Mouse (Mus musculus) limb, embryonic 13.5 days (tissue): ENCODE measurements around the gene Gpd1l. TPM values are rescaled to one million over a fixed set of nuclear protein-coding genes. Genes with fewer than 3 reads are reported as not detected.

Source experiments
- ATAC-seq: fragments of 200-750 bp; cut with Nextera tagmentation; 2 replicates; pipeline ENCODE4 v1.8.0; 2017; ENCODE audit warnings: low read depth, moderate number of reproducible peaks, moderate TSS enrichment; ENCODE audit not compliant: low FRiP score
- H3K27ac ChIP-seq: fragments of 300-500 bp; sonication (generic); 2 replicates; pipeline ENCODE4 v1.5.1; 2015; ENCODE audit warnings: inconsistent platforms, mild to moderate bottlenecking, moderate library complexity
- H3K27me3 ChIP-seq: fragments of 300-500 bp; sonication (generic); 2 replicates; pipeline ENCODE4 v1.6.1; 2015; ENCODE audit warnings: mild to moderate bottlenecking, inconsistent platforms
- H3K36me3 ChIP-seq: fragments of 300-500 bp; sonication (generic); 2 replicates; pipeline ENCODE4 v1.6.1; 2015; ENCODE audit warnings: inconsistent platforms, mild to moderate bottlenecking, moderate library complexity
- H3K4me1 ChIP-seq: fragments of 300-500 bp; sonication (generic); 2 replicates; pipeline ENCODE4 v1.6.1; 2015; ENCODE audit warnings: inconsistent platforms
- H3K4me2 ChIP-seq: fragments of 300-500 bp; sonication (generic); replicated peaks from 2 replicates; pipeline ENCODE4 v1.6.1; 2015; ENCODE audit warnings: inconsistent platforms, mild to moderate bottlenecking, moderate library complexity
- H3K4me3 ChIP-seq: fragments of 300-500 bp; sonication (generic); 2 replicates; pipeline ENCODE4 v1.5.1; 2015; ENCODE audit warnings: moderate library complexity, mild to moderate bottlenecking, inconsistent platforms
- H3K9ac ChIP-seq: fragments of 300-500 bp; sonication (generic); 2 replicates; pipeline ENCODE4 v1.6.1; 2015; ENCODE audit warnings: mild to moderate bottlenecking, inconsistent platforms
- H3K9me3 ChIP-seq: fragments of 300-500 bp; sonication (generic); 2 replicates; pipeline ENCODE4 v1.6.1; 2016; ENCODE audit warnings: inconsistent platforms
- WGBS: fragments of 180-500 bp; shearing (Covaris S2); methylation state at CpG from one replicate; pipeline ENCODE4 v1.1.7; 2015; 5-methylcytosine and 5-hydroxymethylcytosine counted together
- polyA plus RNA-seq: library from polyadenylated mRNA; unstranded; fragments of >200 nt; fragmentation: Nextera tagmentation; extraction: Ambion mirVana; gene quantifications from 2 replicates; pipeline ENCODE4 v1.2.1, GENCODE M21; 2015

Gene Gpd1l
- polyA plus RNA-seq, 1 experiment from 2014 or later: 9.7 TPM

DNA sequence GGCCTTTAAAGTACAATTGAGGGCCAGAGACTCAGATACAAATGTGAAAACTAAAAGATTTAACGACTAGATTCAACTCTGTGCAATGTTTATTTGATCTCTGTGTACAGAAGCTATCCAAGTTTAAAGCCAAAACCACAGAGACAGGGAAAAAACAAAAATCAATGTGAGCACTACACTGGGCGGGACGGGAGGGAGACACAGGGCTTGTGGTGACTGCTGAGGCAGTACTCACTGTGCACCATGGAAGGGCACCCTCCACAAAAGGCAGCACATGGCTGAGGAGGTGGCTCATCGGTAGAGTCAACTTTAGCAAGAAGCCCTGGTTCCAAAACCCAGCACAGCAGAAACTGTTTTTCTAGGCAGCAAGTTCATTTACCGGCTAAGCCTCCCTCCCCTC is 9.3 kb downstream of the Gpd1l start:
- H3K9me3 ChIP-seq: no peaks in the 10 kb centered on the region
- ATAC-seq: no peak
- no peaks in the 10 kb centered on the region for H3K27me3 ChIP-seq
- H3K4me2 ChIP-seq: no peak overlapping the region
- 56% methylated on average over 5 of the region's 5 CpGs for WGBS
- no peak overlapping the region for H3K4me3 ChIP-seq
- no peak overlapping the region for H3K27ac ChIP-seq
- no peaks in the 10 kb centered on the region for H3K36me3 ChIP-seq
- H3K4me1 ChIP-seq: peaks cover 14% of the 10 kb centered on the region; the same call in 1 of the 2 replicates
- no peak overlapping the region for H3K9ac ChIP-seq

GRCm38 (mm10) chr9:114922209-114922608 is 11.6 kb downstream of the Gpd1l start:
- Histone ChIP-seq H3K36me3 (peaks cover 10% of the 10 kb centered on the region; the same call in 1 of the 2 replicates), H3K4me2 (no peak overlapping the region), H3K27me3 (no peaks in the 10 kb centered on the region), H3K9me3 (no peaks in the 10 kb centered on the region), H3K9ac (no peak overlapping the region), H3K4me3 (no peak overlapping the region), H3K27ac (no peak overlapping the region), H3K4me1 (peaks cover 14% of the 10 kb centered on the region; the same call in 1 of the 2 replicates)
- no peak for ATAC-seq
- 67% methylated on average over 5 of the region's 5 CpGs for WGBS

GRCm38 (mm10) chr9:114921352-114922081 is 12.3 kb downstream of the Gpd1l start:
- H3K9ac ChIP-seq: no peak overlapping the region
- H3K4me3 ChIP-seq: no peak overlapping the region
- H3K4me1 ChIP-seq: peaks cover 14% of the 10 kb centered on the region; the same call in 1 of the 2 replicates
- WGBS: 81% methylated on average over 2 of the region's 2 CpGs
- no peaks in the 10 kb centered on the region for H3K27me3 ChIP-seq
- H3K27ac ChIP-seq: no peak overlapping the region
- peaks cover 17% of the 10 kb centered on the region for H3K36me3 ChIP-seq
- H3K4me2 ChIP-seq: no peak overlapping the region
- H3K9me3 ChIP-seq: no peaks in the 10 kb centered on the region
- ATAC-seq: no peak

- Histone ChIP-seq H3K27me3 (no peaks in the 10 kb centered on the region), H3K4me3 (no peak overlapping the region), H3K9me3 (no peaks in the 10 kb centered on the region), H3K9ac (no peak overlapping the region), H3K4me2 (no peak overlapping the region), H3K27ac (no peak overlapping the region), H3K4me1 (peaks cover 14% of the 10 kb centered on the region; the same call in 1 of the 2 replicates), H3K36me3 (peaks cover 22% of the 10 kb centered on the region)
- ATAC-seq: no peak
- 78% methylated on average over 9 of the region's 9 CpGs for WGBS
Observed at GRCm38 (mm10) chr9:114920569-114920968, 13.2 kb downstream of the Gpd1l start.

DNA sequence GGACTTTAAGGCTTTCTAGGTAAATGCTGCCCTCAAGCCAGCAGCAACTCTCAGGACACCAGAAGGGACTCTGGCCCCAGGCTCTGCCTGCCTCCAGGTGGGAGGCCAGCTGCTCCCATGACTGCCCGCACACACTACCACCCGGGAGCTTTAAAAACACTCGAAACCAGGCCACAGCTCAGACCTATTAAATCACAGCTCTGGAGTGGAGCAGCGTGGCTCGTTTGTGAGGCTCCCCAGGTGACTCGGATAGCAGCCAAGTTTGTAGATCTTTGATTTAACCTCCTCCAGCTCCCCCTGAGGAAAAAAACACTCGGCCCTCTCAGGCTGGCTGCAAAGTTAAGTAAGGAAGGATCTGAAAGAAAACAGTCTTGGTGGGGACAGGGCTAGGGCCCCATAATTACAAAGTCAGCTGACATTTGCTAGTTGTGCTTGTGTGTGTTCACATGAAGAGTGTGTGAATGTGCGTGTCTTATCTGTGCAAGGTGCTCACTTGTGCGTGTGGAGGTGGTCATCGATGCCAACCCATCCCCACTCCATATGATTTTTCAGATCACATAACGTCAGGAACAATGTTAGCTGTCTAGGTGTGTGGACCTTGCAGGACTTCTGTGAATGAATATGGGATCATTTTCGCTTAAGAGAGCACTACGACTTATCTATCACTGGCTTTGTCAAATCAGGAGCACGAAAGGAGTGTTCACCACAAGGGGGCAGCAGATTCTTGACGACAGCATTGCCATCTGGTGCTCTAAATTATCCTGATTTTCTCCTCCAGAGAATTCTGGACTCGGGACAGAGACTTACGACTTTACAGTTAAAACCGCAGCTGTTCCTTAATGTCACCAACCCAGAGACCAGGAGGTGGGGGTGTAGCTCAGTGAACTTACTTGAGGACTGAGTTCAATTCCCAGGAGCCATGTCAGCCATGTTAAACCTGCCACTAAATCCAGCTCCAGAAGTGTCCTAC is 20.8 kb downstream of the Gpd1l start:
- Histone ChIP-seq H3K27ac (peak overlapping the region; percentile 44; the same call in 1 of the 2 replicates), H3K27me3 (peaks cover 3% of the 10 kb centered on the region; the same call in 1 of the 2 replicates), H3K36me3 (peaks cover 22% of the 10 kb centered on the region), H3K9me3 (no peaks in the 10 kb centered on the region), H3K9ac (no peak overlapping the region), H3K4me1 (peaks cover 30% of the 10 kb centered on the region), H3K4me2 (no peak overlapping the region; the same call in 1 of the 2 replicates), H3K4me3 (no peak overlapping the region)
- WGBS: 27% methylated on average over 18 of the region's 18 CpGs
- ATAC-seq: peak; percentile 74

GRCm38 (mm10) chr9:114907509-114907908 is 26.3 kb downstream of the Gpd1l start:
- H3K36me3 ChIP-seq: peaks cover 17% of the 10 kb centered on the region
- ATAC-seq: no peak
- no peaks in the 10 kb centered on the region for H3K9me3 ChIP-seq

GRCm38 (mm10) chr9:114895919-114896318 is 37.9 kb downstream of the Gpd1l start:
- 84% methylated on average over 4 of the region's 4 CpGs for WGBS
- Histone ChIP-seq H3K9me3 (no peaks in the 10 kb centered on the region), H3K4me3 (no peak overlapping the region), H3K4me1 (no peaks in the 10 kb centered on the region), H3K36me3 (no peaks in the 10 kb centered on the region), H3K27ac (no peak overlapping the region), H3K27me3 (no peaks in the 10 kb centered on the region), H3K4me2 (no peak overlapping the region), H3K9ac (no peak overlapping the region)
- ATAC-seq: no peak

More at GRCm38 (mm10) chr9:114907509-114907908, 26.3 kb downstream of the Gpd1l start:
- peaks cover 3% of the 10 kb centered on the region; the same call in 1 of the 2 replicates for H3K27me3 ChIP-seq
- H3K4me3 ChIP-seq: no peak overlapping the region
- WGBS: 60% methylated on average over 7 of the region's 7 CpGs
- no peak overlapping the region for H3K4me2 ChIP-seq
- 0 out of 2 replicates have a peak overlapping the region, but pooled peaks have one; percentile 0 for H3K9ac ChIP-seq
- H3K4me1 ChIP-seq: peaks cover 28% of the 10 kb centered on the region
- no peak overlapping the region for H3K27ac ChIP-seq

GRCm38 (mm10) chr9:114892974-114893373 is 40.8 kb downstream of the Gpd1l start:
- H3K9me3 ChIP-seq: no peaks in the 10 kb centered on the region
- H3K4me3 ChIP-seq: no peak overlapping the region
- H3K27me3 ChIP-seq: no peaks in the 10 kb centered on the region
- no peaks in the 10 kb centered on the region for H3K36me3 ChIP-seq
- no peak overlapping the region for H3K9ac ChIP-seq
- no peaks in the 10 kb centered on the region for H3K4me1 ChIP-seq
- no peak overlapping the region for H3K27ac ChIP-seq
- no peak overlapping the region for H3K4me2 ChIP-seq
- 83% methylated on average over 11 of the region's 11 CpGs for WGBS
- no peak for ATAC-seq

GRCm38 (mm10) chr9:114890377-114890776 is 43.4 kb downstream of the Gpd1l start:
- no peaks in the 10 kb centered on the region for H3K36me3 ChIP-seq
- H3K27ac ChIP-seq: no peak overlapping the region
- no peak for ATAC-seq
- 31% methylated on average over 7 of the region's 7 CpGs for WGBS
- H3K9me3 ChIP-seq: no peaks in the 10 kb centered on the region
- H3K4me3 ChIP-seq: no peak overlapping the region
- H3K4me1 ChIP-seq: no peaks in the 10 kb centered on the region
- no peaks in the 10 kb centered on the region for H3K27me3 ChIP-seq
- peak overlapping the region; percentile 3; the same call in 1 of the 2 replicates for H3K9ac ChIP-seq
- H3K4me2 ChIP-seq: no peak overlapping the region

- no peak for ATAC-seq
Observed at GRCm38 (mm10) chr9:114888856-114889407, 44.9 kb downstream of the Gpd1l start.

DNA sequence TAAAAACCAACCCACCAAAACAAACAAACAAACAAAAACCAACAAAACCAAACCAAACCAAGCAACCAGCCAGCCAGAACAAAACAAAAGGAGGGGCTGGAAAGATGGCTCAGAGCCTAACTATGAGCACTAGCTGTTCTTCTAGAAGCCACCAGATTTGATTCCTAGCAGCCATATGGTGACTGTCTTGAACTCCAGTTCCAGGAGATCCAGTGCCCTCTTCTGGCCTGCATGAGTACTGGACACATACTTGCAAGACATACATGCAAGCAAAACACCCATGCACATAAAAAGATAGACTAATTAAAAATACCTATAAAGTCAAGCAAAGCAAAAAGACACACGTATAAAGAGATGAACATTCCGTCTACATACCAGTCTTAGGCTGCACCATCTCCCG is 46.1 kb downstream of the Gpd1l start:
- no peaks in the 10 kb centered on the region for H3K36me3 ChIP-seq
- H3K9me3 ChIP-seq: no peaks in the 10 kb centered on the region; the same call in 1 of the 2 replicates
- no peak overlapping the region for H3K4me2 ChIP-seq
- no peak overlapping the region for H3K27ac ChIP-seq
- 91% methylated on average over 3 of the region's 3 CpGs for WGBS
- no peak overlapping the region for H3K4me3 ChIP-seq
- no peak for ATAC-seq
- no peaks in the 10 kb centered on the region for H3K4me1 ChIP-seq
- no peaks in the 10 kb centered on the region for H3K27me3 ChIP-seq
- no peak overlapping the region for H3K9ac ChIP-seq

More at GRCm38 (mm10) chr9:114888856-114889407, 44.9 kb downstream of the Gpd1l start:
- H3K9me3 ChIP-seq: no peaks in the 10 kb centered on the region; the same call in 1 of the 2 replicates
- no peak overlapping the region for H3K4me3 ChIP-seq
- 86% methylated on average over 5 of the region's 5 CpGs for WGBS
- no peaks in the 10 kb centered on the region for H3K36me3 ChIP-seq
- H3K27ac ChIP-seq: no peak overlapping the region
- H3K4me1 ChIP-seq: no peaks in the 10 kb centered on the region
- H3K9ac ChIP-seq: no peak overlapping the region
- H3K4me2 ChIP-seq: no peak overlapping the region
- no peaks in the 10 kb centered on the region for H3K27me3 ChIP-seq
